Mouse (Mus musculus): ENCODE measurements around the gene Hist2h3b.

GRCm38 (mm10) chr3:96268051-96268775, at the start of gene Hist2h3b:
- TF ChIP-seq POLR2A (IDR thresholded peaks at IDR 0.05; ENCODE audit: low read depth, low read length) (peak; percentile 74), CTCF (conservative IDR thresholded peaks at IDR 0.05; ENCODE audit: insufficient read depth, insufficient read length, low read depth, low read length) (no peak)
